Mouse (Mus musculus): Measurements from ENCODE around the gene Ephb3.
"Not testable (repeated sequence)": the region's sequence is repeated elsewhere in the genome, so short reads cannot be mapped to it uniquely, and the experiment has no call there.

Ephb3 gene

DNA sequence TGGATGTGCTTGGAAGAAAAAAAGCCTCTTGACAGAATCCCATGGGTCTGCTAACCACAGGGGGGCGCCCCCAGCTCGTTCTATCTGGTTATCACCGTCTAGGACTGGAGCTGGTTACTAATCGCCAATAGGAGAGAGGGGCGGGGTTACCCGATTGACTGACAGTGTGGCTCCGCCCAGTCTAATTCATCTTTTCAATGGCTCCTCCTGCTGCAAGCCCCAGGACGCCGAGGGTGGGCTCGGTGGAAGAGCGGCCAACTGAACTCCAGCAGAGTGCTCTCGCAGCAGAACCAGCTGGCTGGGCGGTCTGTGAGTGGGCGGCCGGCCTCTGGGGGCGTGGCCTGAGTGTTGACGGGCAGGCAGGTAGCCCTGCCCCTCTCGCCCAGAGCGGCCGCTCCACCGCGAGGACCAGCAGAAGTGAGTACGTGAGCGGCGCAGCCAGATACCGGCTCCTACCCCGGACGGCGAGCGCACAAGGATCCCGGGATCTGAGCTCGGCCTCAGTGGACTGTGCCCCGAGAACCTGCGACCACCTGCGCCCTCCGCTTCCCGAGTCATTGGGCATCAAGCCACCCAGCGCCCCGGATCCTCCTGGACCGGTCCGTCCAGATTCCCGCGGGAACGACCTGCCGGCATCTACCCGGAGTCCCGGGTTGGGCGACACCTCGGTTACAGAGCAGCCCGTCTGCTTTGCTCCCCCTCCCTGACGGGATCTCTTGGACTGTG, at the start of gene Ephb3:
TSS of gene Ephb3 (plus strand) at position 389 of the 726 bp plus-strand sequence.
- in situ Hi-C loops (cut with MboI; ENCODE audit: unreplicated experiment in 2 of 2), result no loop called here

DNA sequence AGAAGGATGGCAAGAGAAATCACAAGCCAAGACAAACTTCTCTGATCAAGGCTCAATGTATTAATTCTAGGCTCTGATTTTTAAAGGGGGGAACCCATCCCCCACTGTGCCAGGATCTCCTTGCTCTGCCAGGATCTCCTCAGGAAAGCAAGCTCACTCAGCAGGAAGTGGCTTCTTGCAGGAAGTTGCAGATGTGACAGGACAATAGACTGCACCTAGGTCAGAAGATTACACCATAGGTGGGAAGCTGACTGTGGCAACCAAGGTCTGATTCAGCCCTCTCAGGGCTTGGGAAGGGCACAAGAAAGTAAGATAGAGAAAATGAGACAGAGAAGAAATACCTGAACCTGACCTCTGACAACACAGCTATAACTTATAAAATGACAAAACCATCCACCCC, 48.3 kb upstream of the Ephb3 start:
- in situ Hi-C loops (cut with MboI; ENCODE audit: unreplicated experiment in 2 of 2), result not testable (repeated sequence)

DNA sequence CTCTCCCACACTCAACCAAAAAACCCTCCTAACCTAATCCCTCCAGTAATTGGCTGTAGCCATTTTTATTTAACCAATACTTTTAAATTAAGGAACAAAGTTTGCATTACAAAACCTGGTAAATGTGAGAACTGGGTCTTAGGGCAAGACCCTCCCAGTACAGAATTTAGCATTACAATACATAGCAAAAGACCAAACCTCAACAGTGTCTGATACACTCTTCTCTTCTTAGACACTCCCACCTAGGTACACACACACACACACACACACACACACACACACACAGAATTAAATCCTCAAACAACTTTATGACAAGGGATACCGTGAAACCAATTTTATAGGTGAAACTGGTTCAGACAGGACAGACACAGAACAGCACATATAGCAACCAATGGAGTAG, 45.3 kb upstream of the Ephb3 start:
- in situ Hi-C loops (cut with MboI; ENCODE audit: unreplicated experiment in 2 of 2), result not testable (repeated sequence)

DNA sequence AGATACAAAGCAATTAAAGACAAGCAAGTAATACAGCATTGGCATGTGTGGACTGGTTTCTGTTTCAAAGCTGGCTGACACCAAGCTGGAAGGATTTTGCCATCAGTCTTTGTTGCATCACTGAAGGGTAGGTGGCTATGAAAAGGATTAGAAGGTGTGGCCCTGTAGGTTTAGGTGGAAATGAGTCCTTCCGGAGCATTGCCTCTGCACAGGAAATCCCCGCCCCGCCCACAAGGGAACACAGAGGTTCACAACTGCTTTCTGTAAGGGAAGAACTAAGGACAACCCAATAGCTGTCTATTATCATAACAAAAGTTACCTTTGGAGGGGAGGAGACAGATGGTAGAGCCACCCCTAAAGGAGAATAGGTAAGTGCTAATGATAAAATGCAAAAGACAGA, 41.1 kb upstream of the Ephb3 start:
- in situ Hi-C loops (cut with MboI; ENCODE audit: unreplicated experiment in 2 of 2), result not testable (repeated sequence)

DNA sequence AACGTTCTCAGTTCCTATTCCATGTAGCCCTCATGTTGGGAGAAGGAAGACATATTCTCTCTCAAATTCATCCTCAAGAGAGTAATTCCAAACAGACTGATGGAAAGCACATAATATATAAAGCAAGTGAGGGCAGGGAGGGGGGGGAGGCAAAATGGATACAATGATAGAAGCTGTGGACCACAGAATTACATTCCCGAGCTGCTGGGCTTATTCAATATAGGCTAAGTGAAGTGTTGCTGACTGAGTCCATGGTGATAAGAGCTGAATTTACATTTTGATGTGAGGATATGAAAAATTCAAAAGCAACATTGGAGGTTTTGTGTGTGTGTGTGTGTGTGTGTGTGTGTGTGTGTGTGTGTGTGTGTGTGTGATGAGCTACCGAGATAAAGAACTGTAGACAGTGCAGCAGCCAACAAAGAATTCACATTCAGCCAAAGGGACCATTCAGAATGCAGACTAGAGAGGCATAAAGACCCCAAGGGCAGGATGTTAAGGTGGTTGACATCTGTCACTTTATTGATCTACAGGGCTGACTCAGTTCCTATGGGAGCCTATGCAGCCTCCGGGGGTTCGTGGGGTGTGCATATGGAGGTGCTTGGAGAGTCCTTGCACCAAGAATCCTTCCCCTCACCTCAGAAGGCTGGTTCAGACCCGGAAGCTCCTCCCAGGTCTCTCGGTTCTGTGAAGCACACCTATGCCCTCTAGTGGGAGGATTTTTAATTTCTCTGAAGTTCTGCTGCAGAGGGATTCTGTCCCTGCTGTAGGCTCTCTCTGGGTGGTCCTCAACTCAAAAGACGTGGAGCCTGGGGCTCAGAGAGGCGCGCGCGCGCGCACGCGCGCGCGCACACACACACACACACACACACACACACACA, 39.0 kb upstream of the Ephb3 start:
- in situ Hi-C loops (cut with MboI; ENCODE audit: unreplicated experiment in 2 of 2), result not testable (repeated sequence)

DNA sequence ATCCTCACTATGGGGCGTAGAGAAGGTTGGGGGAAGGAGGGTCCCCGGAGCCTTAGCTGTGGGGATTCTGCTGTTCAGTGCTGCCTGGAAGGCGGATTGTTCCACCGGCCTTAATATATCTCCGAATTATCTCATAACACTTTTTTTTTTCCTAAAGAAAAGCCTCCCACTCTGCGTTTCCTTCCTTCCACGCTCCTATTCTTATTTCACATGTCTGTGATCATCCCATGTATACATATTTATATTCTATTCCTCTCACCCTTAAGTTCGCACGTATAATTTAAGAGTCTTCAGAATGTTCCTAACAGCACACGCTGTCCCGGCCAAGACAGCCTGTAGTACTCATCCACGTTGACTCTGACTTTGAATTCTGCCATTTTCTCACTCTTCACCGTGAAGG, 35.8 kb upstream of the Ephb3 start:
- in situ Hi-C loops (cut with MboI; ENCODE audit: unreplicated experiment in 2 of 2), result no loop called here

DNA sequence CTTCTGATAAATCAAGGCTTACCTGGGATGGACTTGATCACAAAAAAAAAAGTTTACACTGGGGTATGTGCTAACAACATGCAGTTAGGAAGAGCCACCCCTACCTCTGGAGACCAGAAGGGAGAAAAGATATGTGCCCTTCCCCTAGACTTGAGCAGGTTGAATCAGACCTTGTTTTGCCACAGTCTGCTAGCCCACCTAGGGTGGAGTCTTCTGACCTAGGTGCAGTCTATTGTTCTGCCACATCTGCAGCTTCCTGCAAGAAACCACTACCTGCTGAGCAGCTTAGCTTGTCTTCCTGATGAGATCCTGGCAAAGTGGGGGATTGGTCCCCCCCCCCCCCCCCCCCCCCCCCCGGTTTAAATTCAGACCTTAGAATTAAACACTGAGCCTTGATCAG, 29.3 kb upstream of the Ephb3 start:
- in situ Hi-C loops (cut with MboI; ENCODE audit: unreplicated experiment in 2 of 2), result loop anchor here (25.0 kb wide), 5 partner anchors 463 to 963 kb away; partner anchors contain the start of genes Clcn2 (in 1 of the 2), Eif2b5 (in 1 of the 2) and Polr2h (in 1 of the 2)

DNA sequence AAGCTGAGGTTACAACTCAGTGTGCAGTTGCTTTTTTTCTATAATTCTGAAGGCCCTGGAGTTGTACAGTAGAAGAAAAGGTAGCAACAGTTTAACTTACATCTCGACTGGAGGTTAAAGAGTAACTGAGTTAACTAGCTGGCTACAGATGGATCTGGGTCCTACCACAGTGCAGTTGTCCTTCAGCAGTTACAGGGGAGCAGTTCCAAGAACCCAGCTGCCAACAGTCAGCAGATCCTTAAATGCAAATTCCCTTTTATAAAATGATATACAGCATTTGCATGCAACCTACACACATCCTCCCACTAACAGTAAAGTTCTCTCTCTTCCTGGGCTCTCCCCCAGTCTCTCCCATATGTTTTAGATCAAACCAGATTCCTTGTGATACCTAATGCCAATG, 22.4 kb upstream of the Ephb3 start:
- in situ Hi-C loops (cut with MboI; ENCODE audit: unreplicated experiment in 2 of 2), result loop anchor here (10.0 to 25.0 kb wide), 6 partner anchors 377 to 970 kb away; partner anchors contain the start of genes Clcn2 (in 1 of the 2), Eif2b5 (in 1 of the 2) and Polr2h (in 1 of the 2)

DNA sequence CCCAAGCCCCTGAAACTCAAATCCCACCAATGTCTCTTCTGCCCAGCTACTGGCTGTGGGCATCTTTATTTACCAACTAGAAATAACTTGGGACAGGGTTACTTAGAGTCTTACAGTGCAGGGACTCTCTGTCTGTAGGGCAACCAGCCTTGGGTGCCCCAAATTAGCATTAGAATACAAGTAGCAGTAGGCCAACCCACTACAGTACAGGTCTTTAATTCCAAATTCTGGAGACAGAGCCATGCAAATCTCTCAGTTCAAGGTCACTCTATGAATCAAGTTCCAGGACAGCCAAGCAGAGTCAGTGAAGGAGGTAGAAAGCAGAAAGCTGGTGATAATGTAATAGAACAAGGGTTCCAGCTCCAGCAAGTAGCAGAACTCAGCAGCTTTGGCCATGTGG, 19.9 kb upstream of the Ephb3 start:
- in situ Hi-C loops (cut with MboI; ENCODE audit: unreplicated experiment in 2 of 2), result loop anchor here (10.0 to 25.0 kb wide), 6 partner anchors 380 to 972 kb away; partner anchors contain the start of genes Clcn2 (in 1 of the 2), Eif2b5 (in 1 of the 2) and Polr2h (in 1 of the 2)

DNA sequence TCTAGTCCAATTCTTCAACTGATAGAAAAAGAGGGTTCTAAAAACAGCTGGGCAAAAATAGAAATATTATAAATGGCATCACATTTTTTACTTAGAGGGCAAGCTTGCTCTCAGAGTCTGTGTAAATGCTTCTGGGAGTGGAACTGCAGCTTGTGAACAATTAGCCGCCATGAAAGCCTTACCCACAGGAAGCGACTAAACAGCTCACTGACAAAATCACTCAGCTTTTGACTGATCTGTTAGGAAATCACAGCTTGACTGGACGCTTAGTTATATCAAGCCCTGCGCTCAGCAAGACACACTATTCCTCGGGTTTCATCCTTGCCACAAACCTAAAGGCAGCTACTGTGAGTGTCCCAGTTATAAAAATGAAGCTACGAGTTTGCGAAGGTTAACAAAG, 17.0 kb upstream of the Ephb3 start:
- in situ Hi-C loops (cut with MboI; ENCODE audit: unreplicated experiment in 2 of 2), result loop anchor here (10.0 to 25.0 kb wide), 6 partner anchors 383 to 975 kb away; partner anchors contain the start of genes Clcn2 (in 1 of the 2), Eif2b5 (in 1 of the 2) and Polr2h (in 1 of the 2)

DNA sequence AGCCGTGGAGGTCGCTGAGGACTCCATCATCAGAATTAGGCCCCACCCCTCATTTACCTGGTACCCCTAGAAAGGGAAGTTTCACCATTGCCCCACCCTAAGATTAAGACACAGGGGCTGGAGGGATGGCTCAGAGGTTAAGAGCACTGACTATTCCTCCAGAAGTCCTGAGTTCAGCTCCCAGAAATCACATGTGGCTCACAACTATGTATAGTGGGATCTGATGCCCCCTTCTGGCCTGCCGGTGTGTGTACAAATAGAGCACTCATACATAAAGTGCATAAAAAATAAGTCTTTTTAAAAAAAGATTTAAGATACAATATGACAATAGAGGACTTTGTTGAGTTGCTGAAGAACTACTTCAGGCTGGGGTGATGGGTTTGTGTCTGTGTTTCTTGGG, 16.2 kb upstream of the Ephb3 start:
- in situ Hi-C loops (cut with MboI; ENCODE audit: unreplicated experiment in 2 of 2), result loop anchor here (10.0 to 25.0 kb wide), 6 partner anchors 384 to 976 kb away; partner anchors contain the start of genes Clcn2 (in 1 of the 2), Eif2b5 (in 1 of the 2) and Polr2h (in 1 of the 2)

DNA sequence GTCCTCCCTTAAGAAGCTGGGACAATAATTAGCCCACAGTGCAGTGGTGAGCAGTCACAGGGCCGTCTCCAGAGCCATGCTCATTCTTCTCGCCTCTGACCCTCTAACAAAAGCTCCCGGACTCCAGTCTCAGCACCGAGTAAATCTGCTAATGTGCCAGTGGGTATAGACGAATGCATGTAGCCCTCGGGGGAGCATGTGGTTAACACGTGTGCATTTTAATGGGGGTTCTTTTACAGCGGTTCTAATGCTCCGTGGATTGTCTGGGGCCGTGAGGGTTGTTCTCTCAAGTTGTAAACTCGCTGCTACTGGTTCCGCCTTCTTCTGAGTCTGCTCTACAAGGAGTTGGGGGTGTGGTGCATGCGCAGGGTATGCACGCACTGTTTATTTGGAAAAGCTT, 13.0 kb upstream of the Ephb3 start:
- in situ Hi-C loops (cut with MboI; ENCODE audit: unreplicated experiment in 2 of 2), result loop anchor here (10.0 to 25.0 kb wide), 6 partner anchors 479 to 979 kb away; partner anchors contain the start of genes Clcn2 (in 1 of the 2), Eif2b5 (in 1 of the 2) and Polr2h (in 1 of the 2)

DNA sequence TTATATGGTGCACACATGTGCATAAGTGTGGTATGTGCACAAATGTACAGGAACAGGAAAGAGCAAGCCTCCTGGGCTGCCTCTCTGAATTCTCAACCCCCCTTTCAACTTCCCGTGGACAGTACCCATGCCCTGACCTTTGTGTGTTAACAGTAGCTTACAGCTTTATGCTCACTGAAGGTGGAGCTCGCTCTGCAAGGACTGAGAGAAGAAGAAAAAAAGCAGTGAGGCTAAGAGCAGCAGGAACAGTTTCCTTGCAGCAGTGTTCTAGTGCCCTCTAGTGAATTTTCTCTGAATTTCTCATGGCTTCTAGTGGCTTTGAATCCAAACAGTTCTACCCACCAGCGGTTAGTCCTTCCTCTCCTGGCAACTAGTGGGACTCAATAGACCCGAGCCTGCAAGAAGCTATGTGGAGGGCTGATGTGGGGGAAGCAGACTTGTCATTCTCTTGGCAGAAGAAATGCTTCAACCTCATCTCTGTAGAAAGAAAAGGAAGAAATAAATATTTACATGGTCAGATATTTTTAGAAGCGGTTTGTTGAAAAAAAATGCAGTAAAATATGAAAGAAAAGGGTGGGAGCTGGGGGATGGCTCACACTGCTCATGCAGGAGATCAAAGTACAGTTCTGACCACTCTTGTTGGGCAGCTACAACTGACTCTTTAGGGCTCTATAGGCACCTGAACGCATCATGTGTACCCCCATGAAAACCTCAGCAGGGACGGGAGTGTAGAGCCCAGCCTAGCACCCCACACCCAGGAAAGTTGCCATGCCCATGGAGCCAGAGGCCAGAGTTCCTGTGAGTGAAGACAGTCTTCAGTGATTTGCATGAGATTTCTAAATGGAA, 11.8 kb upstream of the Ephb3 start:
- in situ Hi-C loops (cut with MboI; ENCODE audit: unreplicated experiment in 2 of 2), result loop anchor here (10.0 to 25.0 kb wide), 6 partner anchors 480 to 980 kb away; partner anchors contain the start of genes Clcn2 (in 1 of the 2), Eif2b5 (in 1 of the 2) and Polr2h (in 1 of the 2)

DNA sequence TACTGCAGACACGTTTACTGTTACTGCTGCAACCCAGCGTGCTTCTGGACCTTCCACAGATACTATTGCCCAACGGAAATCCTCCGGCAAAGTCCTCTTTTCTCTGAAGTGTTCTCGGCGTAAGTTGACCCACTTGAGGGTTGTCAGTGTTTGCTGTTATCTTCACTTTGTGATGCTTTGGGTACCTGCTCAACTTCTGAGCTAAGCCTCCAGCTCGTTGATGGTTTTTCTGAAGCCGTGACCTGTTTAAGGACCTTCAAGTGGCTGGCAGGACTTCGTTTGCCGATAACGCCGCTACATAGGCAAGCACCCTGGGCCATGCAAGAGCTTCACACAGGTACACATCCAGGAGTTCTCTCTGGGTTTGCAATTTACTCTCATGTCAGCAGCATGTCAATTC, 10.4 kb upstream of the Ephb3 start:
- in situ Hi-C loops (cut with MboI; ENCODE audit: unreplicated experiment in 2 of 2), result loop anchor here (10.0 to 25.0 kb wide), 6 partner anchors 482 to 982 kb away; partner anchors contain the start of genes Clcn2 (in 1 of the 2), Eif2b5 (in 1 of the 2) and Polr2h (in 1 of the 2)

DNA sequence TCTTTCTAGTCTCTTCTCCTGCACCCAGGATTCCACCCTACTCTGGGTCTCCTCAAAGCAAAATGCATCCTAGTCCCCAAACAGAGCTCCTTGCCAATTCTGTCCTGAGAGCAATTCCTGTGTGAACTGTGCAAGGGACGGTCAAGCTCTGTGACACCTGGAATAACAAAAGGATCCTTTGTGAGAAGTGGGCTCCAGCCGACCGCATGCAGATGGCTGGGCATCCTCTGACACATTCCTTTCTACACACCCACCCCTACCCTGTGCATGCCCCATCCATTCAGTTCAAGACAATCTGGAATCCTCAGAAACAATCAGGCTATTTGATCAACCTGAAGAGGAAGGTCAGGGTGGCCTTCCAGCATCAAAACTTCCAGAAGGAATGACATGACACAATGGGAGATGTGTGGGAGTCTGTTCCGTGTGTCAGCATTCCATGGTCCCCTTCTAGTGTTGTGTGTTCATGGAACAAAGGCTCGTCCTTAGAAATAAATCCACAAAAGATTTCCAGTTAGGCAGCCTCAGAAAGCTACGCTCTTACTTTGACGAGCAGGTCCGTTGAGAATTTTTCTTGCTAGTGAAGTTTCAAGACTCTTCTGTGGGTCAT, 9.2 kb upstream of the Ephb3 start:
- in situ Hi-C loops (cut with MboI; ENCODE audit: unreplicated experiment in 2 of 2), result loop anchor here (10.0 to 25.0 kb wide), 6 partner anchors 483 to 983 kb away; partner anchors contain the start of genes Clcn2 (in 1 of the 2), Eif2b5 (in 1 of the 2) and Polr2h (in 1 of the 2)

DNA sequence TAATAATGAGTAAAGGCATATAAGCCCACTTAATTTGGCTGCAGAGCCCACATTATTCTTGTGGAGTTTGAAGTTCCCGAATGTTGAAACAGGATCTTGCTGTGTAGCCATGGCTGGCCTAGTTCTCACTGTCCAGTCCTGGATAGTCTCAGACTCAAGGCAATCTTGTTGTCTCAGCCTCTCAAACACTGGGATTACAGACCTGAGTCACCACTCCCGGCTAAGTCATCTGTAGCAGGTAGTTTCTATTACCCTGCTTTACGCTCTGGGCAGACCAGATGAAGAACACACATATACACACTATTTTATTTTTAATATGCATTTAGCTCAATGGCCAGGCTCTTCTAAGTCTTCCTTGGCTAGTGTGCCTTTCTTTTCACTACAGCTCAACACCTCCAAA, 8.0 kb upstream of the Ephb3 start:
- in situ Hi-C loops (cut with MboI; ENCODE audit: unreplicated experiment in 2 of 2), result loop anchor here (10.0 to 25.0 kb wide), 6 partner anchors 484 to 984 kb away; partner anchors contain the start of genes Clcn2 (in 1 of the 2), Eif2b5 (in 1 of the 2) and Polr2h (in 1 of the 2)

DNA sequence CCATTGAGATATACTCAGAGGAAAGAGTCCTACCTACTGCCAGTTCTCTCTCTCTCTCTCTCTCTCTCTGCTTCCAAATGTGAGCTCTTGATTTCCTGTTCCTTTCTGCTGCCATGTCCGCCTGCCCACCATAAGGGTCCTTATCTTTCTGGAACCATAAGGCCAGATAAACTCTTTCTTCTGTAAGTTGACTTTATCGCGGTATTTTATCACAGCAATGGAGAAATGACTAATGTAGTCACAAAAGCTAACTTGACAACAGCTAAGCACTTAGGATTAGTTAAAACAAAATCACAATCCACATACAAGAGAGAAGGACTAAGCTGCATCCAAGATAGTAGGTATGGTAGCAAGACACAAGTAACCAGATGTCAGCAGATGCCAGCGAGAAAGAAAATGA, 7.0 kb upstream of the Ephb3 start:
- in situ Hi-C loops (cut with MboI; ENCODE audit: unreplicated experiment in 2 of 2), result loop anchor here (10.0 to 25.0 kb wide), 6 partner anchors 485 to 985 kb away; partner anchors contain the start of genes Clcn2 (in 1 of the 2), Eif2b5 (in 1 of the 2) and Polr2h (in 1 of the 2)

DNA sequence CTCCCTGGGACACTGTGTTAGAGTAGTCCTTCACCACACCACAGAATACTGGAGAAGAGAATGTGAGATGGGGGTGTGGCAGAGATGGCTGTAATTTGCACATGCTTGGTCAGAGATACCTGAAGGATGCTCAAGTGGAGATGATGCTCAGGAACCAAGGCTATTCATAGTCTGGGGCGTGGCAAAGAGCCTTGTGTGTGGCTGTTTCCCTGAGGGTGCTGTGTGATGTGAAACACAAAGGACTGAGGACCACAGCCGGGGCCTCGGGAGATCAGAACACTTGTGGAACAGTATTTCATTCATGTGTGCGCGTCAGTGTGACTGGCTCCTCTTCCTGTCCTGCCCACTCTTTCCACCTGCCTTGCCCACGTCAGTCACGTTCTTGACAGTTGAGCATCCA, 6.5 kb upstream of the Ephb3 start:
- in situ Hi-C loops (cut with MboI; ENCODE audit: unreplicated experiment in 2 of 2), result loop anchor here (10.0 to 25.0 kb wide), 6 partner anchors 486 to 986 kb away; partner anchors contain the start of genes Clcn2 (in 1 of the 2), Eif2b5 (in 1 of the 2) and Polr2h (in 1 of the 2)

All from v-Abl transformed pro-B cells (cell line).